Mouse (Mus musculus) intestine, embryonic 14.5 days (tissue): ENCODE data around the gene Bmp8a. TPM values are rescaled to one million over a fixed set of nuclear protein-coding genes. Genes with fewer than 3 reads are reported as not detected.

ENCODE experiments used
- polyA plus RNA-seq: library from polyadenylated mRNA; unstranded; fragments of >200 nt; fragmentation: Nextera tagmentation; extraction: Ambion mirVana; gene quantifications from 2 replicates; pipeline ENCODE4 v1.2.1, GENCODE M21; 2014

Bmp8a gene
- polyA plus RNA-seq, 1 experiment from 2014 or later: 0.19 TPM

Other genes starting within 250 kb of the Bmp8a start
- 0.35 and 0.63 TPM in 2 replicates for gene Bmp8b, start 238.1 kb downstream of the Bmp8a start, polyA plus RNA-seq
- 0.15 TPM in 1 of 2 replicates, not detected in the other for gene Oxct2b, start 227.0 kb downstream of the Bmp8a start, polyA plus RNA-seq
- gene Ppie, start 203.3 kb downstream of the Bmp8a start, polyA plus RNA-seq: 111 and 112 TPM in 2 replicates
- gene Hpcal4, start 160.0 kb downstream of the Bmp8a start, polyA plus RNA-seq: 7.5 and 7.8 TPM in 2 replicates
- not detected in 2 replicates for gene Nt5c1a, start 141.7 kb downstream of the Bmp8a start, polyA plus RNA-seq
- gene Heyl, start 109.7 kb downstream of the Bmp8a start, polyA plus RNA-seq: 16.0 and 16.8 TPM in 2 replicates
- gene Pabpc4, start 80.9 kb downstream of the Bmp8a start, polyA plus RNA-seq: 72.1 and 72.2 TPM in 2 replicates
- gene Oxct2a, start 19.6 kb downstream of the Bmp8a start, polyA plus RNA-seq: not detected in 2 replicates